Mouse (Mus musculus) gastrocnemius, adult 18-20 months (tissue): ENCODE measurements around the gene Ndufb3. TPM values are rescaled to one million over a fixed set of nuclear protein-coding genes. Genes with fewer than 3 reads are reported as not detected.
"Not testable (repeated sequence)": the region's sequence is repeated elsewhere in the genome, so short reads cannot be mapped to it uniquely, and the experiment has no call there.

Experiments
- DNase-seq: peaks from one replicate; pipeline ENCODE4 v3.0.0; 2021; ENCODE audit warnings: low spot score
- total RNA-seq, 2 experiments: library from RNA; stranded (reverse); gene quantifications; 2 replicates each; pipeline ENCODE4 v1.2.3; 2021

Gene Ndufb3
- total RNA-seq, 2 experiments from 2014 or later: 166 to 200 TPM

- no peak for DNase-seq
Measured at GRCm38 (mm10) chr1:58616176-58616575, 30.0 kb downstream of the Ndufb3 start.

GRCm38 (mm10) chr1:58617076-58617475 lies 30.9 kb downstream of the Ndufb3 start:
- no peak for DNase-seq

DNA sequence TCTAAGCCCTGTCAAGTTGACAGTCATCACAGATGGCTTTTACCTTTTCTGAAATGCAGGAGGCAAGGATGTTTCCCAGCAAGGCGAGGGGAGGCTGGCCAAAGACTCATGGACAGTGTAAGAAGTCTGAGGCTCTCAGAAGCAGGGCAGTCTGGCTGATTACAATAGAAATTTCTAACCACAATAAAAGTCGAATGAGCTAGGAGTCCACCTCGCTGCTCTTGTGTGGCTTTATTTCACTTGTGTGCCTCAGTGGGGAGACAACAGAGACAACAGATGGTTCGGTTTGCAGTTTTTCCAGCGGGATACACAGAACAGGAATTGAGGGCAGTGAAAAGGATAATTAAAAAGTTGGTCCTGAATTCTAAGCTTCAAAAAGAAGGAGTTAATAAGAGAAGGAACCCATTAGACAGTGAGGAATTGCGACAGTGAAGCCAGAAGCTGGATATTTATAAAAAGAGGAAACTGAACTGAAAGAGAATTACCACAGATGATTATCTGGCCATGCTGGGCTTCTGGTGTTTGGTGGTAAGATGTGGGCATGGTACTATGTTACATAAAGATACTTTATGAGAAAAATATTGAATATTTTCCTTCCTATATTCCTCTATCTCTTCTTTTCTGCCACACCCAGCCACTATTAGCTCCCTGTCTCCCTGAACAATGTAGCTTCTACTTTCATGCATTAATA lies 31.9 kb downstream of the Ndufb3 start:
- no peak for DNase-seq

GRCm38 (mm10) chr1:58618766-58619165 lies 32.6 kb downstream of the Ndufb3 start:
- DNase-seq: no peak

- no peak for DNase-seq
Measured at GRCm38 (mm10) chr1:58621251-58621650, 35.1 kb downstream of the Ndufb3 start.

- DNase-seq: no peak
Measured at GRCm38 (mm10) chr1:58621996-58622748, 36.0 kb downstream of the Ndufb3 start.

DNA sequence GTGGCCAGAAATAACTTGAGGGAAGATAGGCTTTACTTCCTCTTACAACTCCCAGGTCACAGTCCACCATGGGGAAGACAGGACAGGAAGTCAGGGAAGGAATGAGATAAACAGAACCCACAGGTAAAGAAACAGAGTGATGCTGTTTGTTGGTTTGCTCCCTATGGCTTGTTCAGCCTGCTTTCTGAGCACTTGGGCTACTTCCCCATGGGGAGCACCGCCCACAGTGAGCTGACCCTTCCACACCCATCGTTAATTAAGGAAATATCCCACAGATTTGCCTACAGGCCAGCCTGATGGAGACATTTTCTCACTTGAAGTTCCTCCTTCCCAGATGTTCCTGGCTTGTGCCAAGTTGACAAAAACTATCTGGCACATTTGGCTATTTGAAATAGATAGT lies 42.7 kb downstream of the Ndufb3 start:
- DNase-seq: not testable (repeated sequence)

Other genes with a start within 250 kb of the Ndufb3 start
- 10 to 100 TPM; 39.7 to 42.1 TPM for gene Bzw1, start 193.5 kb upstream of the Ndufb3 start, total RNA-seq
- 10 to 100 TPM; 36.3 to 38.3 TPM for gene Clk1, start 162.3 kb upstream of the Ndufb3 start, total RNA-seq
- 1 to 10 TPM; 8.3 to 9.4 TPM for gene Nif3l1, start 141.2 kb upstream of the Ndufb3 start, total RNA-seq
- 10 to 100 TPM; 13.3 to 13.7 TPM for gene Ppil3, start 140.9 kb upstream of the Ndufb3 start, total RNA-seq
- 10 to 100 TPM; 12.5 to 12.6 TPM for gene Orc2, start 81.3 kb upstream of the Ndufb3 start, total RNA-seq
- 10 to 100 TPM in 1 of 2 experiments, 1 to 10 TPM in 1; 9.5 to 12.4 TPM for gene Fam126b, start 61 bp upstream of the Ndufb3 start, total RNA-seq
- gene Als2cr12, start 109.6 kb downstream of the Ndufb3 start, total RNA-seq: not detected
- 10 to 100 TPM; 36.3 to 46.3 TPM for gene Cflar, start 125.1 kb downstream of the Ndufb3 start, total RNA-seq
- 1 to 10 TPM; 1.6 to 3.3 TPM for gene Casp8, start 209.0 kb downstream of the Ndufb3 start, total RNA-seq